Mouse (Mus musculus) small intestine, adult 2 months (tissue): ENCODE data around the gene Il17ra. TPM values are rescaled to one million over a fixed set of nuclear protein-coding genes. Genes with fewer than 3 reads are reported as not detected.

Experiments
- H3K27ac ChIP-seq: fragments of 200-500 bp; 2 replicates; pipeline ENCODE4 v1.5.1; 2012; ENCODE audit warnings: low read depth, low read length, control low read depth, inconsistent platforms; ENCODE audit not compliant: insufficient read depth
- H3K27me3 ChIP-seq: fragments of 200-500 bp; 2 replicates; pipeline ENCODE4 v1.6.1; 2012; ENCODE audit warnings: mild to moderate bottlenecking, moderate library complexity, low read length, inconsistent platforms; ENCODE audit not compliant: control insufficient read depth, insufficient read depth
- H3K36me3 ChIP-seq: fragments of 200-500 bp; 2 replicates; pipeline ENCODE4 v1.6.1; 2012; ENCODE audit warnings: mild to moderate bottlenecking, low read length, control low read depth, inconsistent platforms; ENCODE audit not compliant: control insufficient read depth, insufficient read depth
- H3K4me1 ChIP-seq: fragments of 200-500 bp; 2 replicates; pipeline ENCODE4 v1.6.1; 2012; ENCODE audit warnings: low read length, inconsistent platforms, mixed read lengths; ENCODE audit not compliant: control insufficient read depth, insufficient read depth, insufficient read length
- H3K4me3 ChIP-seq: fragments of 200-500 bp; 2 replicates; pipeline ENCODE4 v1.5.1; 2012; ENCODE audit warnings: low read depth, mild to moderate bottlenecking, control low read depth, inconsistent platforms, low read length, moderate library complexity
- CTCF ChIP-seq: fragments of 200-500 bp; IDR thresholded peaks from 2 replicates; pipeline ENCODE4 v1.5.1; 2012; ENCODE audit warnings: low read depth, mild to moderate bottlenecking, control low read depth, inconsistent platforms, low read length, moderate library complexity, mixed read lengths; ENCODE audit not compliant: insufficient replicate concordance, insufficient read length; ENCODE audit errors: extremely low read depth
- POLR2A ChIP-seq: fragments of 200-500 bp; IDR thresholded peaks from 2 replicates; pipeline ENCODE4 v1.6.1; 2012; ENCODE audit warnings: low read depth, mild to moderate bottlenecking, control low read depth, inconsistent platforms, low read length, moderate library complexity
- WGBS: fragments of 180-500 bp; shearing (Covaris S2); methylation state at CpG from one replicate; pipeline ENCODE4 v1.1.7; 2018; 5-methylcytosine and 5-hydroxymethylcytosine counted together
- polyA plus RNA-seq: library from polyadenylated mRNA; depleted of rRNA; stranded (reverse); fragments of >200 nt; gene quantifications from 2 replicates; pipeline ENCODE4 v1.2.3, GENCODE M21; 2012

Il17ra gene
- polyA plus RNA-seq, 1 experiment = 18.7 TPM

DNA sequence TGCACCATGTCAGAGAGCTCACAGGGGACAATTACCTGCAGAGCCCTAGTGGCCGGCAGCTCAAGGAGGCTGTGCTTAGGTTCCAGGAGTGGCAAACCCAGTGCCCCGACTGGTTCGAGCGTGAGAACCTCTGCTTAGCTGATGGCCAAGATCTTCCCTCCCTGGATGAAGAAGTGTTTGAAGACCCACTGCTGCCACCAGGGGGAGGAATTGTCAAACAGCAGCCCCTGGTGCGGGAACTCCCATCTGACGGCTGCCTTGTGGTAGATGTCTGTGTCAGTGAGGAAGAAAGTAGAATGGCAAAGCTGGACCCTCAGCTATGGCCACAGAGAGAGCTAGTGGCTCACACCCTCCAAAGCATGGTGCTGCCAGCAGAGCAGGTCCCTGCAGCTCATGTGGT, 18.5 kb downstream of the Il17ra start:
- WGBS = 93% methylated on average over 6 of the region's 6 CpGs
- peaks cover 42% of the 10 kb centered on the region for H3K36me3 ChIP-seq
- no peaks in the 10 kb centered on the region for H3K27me3 ChIP-seq
- H3K4me3 ChIP-seq = no peak overlapping the region
- no peak overlapping the region for H3K27ac ChIP-seq
- H3K4me1 ChIP-seq = peaks cover 5% of the 10 kb centered on the region; the same call in 1 of the 2 replicates
- TF ChIP-seq CTCF (peak; percentile 26; the same call in 1 of the 2 replicates), POLR2A (no peak)

DNA sequence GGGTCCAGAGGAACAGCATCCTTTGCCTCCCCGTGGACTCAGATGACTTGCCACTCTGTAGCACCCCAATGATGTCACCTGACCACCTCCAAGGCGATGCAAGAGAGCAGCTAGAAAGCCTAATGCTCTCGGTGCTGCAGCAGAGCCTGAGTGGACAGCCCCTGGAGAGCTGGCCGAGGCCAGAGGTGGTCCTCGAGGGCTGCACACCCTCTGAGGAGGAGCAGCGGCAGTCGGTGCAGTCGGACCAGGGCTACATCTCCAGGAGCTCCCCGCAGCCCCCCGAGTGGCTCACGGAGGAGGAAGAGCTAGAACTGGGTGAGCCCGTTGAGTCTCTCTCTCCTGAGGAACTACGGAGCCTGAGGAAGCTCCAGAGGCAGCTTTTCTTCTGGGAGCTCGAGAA, 19.0 kb downstream of the Il17ra start:
- H3K27ac ChIP-seq = no peak overlapping the region
- peaks cover 41% of the 10 kb centered on the region for H3K36me3 ChIP-seq
- no peaks in the 10 kb centered on the region for H3K27me3 ChIP-seq
- TF ChIP-seq CTCF = no peak
- TF ChIP-seq POLR2A = no peak
- 94% methylated on average over 14 of the region's 14 CpGs for WGBS
- H3K4me1 ChIP-seq = peaks cover 5% of the 10 kb centered on the region; the same call in 1 of the 2 replicates
- no peak overlapping the region for H3K4me3 ChIP-seq

DNA sequence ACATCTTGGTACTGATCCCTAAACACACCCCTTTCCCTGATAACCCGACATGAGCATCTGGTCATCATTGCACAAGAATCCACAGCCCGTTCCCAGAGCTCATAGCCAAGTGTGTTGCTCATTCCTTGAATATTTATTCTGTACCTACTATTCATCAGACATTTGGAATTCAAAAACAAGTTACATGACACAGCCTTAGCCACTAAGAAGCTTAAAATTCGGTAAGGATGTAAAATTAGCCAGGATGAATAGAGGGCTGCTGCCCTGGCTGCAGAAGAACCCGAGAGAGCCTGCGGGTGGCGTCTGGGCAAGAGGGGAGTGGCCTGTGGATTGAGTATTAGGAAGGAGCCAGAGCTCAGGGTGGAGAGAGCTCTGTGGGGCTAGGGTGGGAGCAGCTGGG, 19.7 kb downstream of the Il17ra start:
- H3K27me3 ChIP-seq = no peaks in the 10 kb centered on the region
- TF ChIP-seq POLR2A = no peak
- no peak for TF ChIP-seq CTCF
- H3K4me3 ChIP-seq = no peak overlapping the region
- peaks cover 7% of the 10 kb centered on the region; the same call in 1 of the 2 replicates for H3K4me1 ChIP-seq
- peaks cover 36% of the 10 kb centered on the region for H3K36me3 ChIP-seq
- WGBS = 45% methylated on average over 6 of the region's 6 CpGs
- H3K27ac ChIP-seq = no peak overlapping the region

DNA sequence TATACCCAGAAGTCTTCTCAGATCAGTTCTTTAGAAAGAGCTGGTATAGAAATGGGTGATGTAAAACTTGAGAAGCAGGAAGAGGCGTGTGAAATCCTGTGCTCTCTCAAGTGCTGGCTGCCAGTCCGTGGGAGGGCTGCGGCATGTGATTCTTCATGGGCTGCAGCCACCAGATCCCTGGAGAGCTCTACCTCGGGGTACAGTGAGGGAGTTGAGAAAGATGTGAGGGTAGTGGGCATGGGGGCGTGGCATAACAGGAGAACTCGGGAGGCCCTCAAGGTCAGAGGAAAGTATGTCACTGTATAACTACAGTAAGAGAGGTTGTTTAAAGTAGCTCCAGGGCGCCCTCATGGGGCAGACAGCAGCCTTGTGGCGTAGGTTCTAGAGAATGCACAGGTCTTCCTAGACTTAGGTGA, 20.2 kb downstream of the Il17ra start:
- Histone ChIP-seq H3K4me3 (no peak overlapping the region), H3K36me3 (peaks cover 32% of the 10 kb centered on the region), H3K27me3 (no peaks in the 10 kb centered on the region), H3K4me1 (peaks cover 7% of the 10 kb centered on the region; the same call in 1 of the 2 replicates), H3K27ac (no peak overlapping the region)
- peak; percentile 56; the same call in 1 of the 2 replicates for TF ChIP-seq CTCF
- TF ChIP-seq POLR2A = no peak
- 35% methylated on average over 8 of the region's 8 CpGs for WGBS

DNA sequence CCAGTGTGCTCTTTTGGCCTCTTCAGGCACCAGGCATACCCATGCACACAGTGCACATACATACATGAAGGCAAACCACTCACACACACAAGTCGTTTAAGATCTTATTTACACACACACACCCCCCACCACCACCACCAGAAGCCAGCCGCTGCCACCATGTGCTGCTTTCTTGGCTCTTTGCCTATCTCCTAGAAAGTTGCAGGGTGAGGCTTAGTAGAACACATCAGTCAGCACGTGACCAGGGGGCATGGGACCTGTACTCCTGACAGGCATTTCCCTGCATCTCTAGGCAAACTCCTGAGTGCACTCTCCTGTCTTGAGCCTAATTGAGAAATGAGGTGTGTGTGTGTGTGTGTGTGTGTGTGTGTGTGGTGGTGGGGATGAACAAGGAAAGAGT, 22.0 kb downstream of the Il17ra start:
- WGBS = 22% methylated on average over 3 of the region's 3 CpGs
- no peak overlapping the region for H3K27ac ChIP-seq
- no peaks in the 10 kb centered on the region for H3K27me3 ChIP-seq
- TF ChIP-seq CTCF (no peak), POLR2A (no peak)
- H3K4me1 ChIP-seq = peaks cover 7% of the 10 kb centered on the region; the same call in 1 of the 2 replicates
- H3K36me3 ChIP-seq = peaks cover 17% of the 10 kb centered on the region
- no peak overlapping the region for H3K4me3 ChIP-seq

DNA sequence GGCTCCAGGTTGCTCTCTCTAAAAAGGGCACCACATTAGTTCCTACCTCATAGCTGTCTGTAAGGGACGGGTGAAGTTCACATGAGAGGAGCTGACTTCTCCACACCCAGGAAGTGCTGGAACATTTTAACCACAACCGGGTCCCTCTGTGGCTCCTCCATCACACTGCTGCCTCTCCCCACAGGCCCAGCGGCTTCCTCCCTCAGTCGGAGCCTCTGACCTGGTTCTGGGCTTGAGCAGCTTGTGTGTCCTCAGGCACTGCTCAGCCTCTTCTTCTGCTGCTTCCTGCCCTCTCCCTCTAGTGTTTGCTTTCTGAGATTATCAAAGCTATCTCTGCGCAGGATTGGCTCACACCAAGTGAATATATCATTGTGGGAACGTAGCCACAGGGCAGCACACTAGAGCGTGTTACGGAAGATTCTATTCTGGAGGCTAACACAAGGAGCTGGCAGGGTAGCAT, 23.0 kb downstream of the Il17ra start:
- no peak overlapping the region for H3K27ac ChIP-seq

DNA sequence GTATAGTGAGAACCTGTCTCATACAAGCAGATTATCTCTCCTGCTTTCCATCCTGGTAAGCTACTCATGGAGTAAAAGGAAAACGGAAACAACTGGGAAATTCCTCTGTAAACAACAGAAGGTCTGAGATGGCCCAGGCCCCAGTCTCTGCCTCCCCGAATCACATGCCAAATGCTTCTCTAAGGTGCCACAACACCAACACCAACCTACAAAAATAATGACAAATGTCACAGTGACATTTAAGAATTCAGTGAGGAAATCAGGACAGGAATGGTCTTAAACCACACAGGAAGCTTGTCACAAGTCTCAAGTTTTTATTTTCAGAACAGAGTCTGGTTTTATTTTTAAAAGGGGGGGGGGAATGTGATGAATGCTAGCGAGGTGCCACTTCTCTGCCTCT, 25.6 kb downstream of the Il17ra start:
- peaks cover 19% of the 10 kb centered on the region for H3K4me1 ChIP-seq
- TF ChIP-seq CTCF (no peak), POLR2A (no peak)
- peaks cover 19% of the 10 kb centered on the region for H3K27me3 ChIP-seq
- no peaks in the 10 kb centered on the region for H3K36me3 ChIP-seq
- 68% methylated on average over 3 of the region's 3 CpGs for WGBS
- H3K4me3 ChIP-seq = no peak overlapping the region
- no peak overlapping the region for H3K27ac ChIP-seq

More for the DNA sequence above, 23.0 kb downstream of the Il17ra start:
- H3K4me3 ChIP-seq = no peak overlapping the region
- TF ChIP-seq POLR2A = no peak
- TF ChIP-seq CTCF = no peak
- H3K36me3 ChIP-seq = peaks cover 11% of the 10 kb centered on the region; the same call in 1 of the 2 replicates
- H3K4me1 ChIP-seq = peaks cover 7% of the 10 kb centered on the region; the same call in 1 of the 2 replicates
- H3K27me3 ChIP-seq = no peaks in the 10 kb centered on the region
- WGBS = 12% methylated on average over 8 of the region's 8 CpGs
